Mouse (Mus musculus): Measurements from ENCODE around the gene Pigh.

Pigh gene

DNA sequence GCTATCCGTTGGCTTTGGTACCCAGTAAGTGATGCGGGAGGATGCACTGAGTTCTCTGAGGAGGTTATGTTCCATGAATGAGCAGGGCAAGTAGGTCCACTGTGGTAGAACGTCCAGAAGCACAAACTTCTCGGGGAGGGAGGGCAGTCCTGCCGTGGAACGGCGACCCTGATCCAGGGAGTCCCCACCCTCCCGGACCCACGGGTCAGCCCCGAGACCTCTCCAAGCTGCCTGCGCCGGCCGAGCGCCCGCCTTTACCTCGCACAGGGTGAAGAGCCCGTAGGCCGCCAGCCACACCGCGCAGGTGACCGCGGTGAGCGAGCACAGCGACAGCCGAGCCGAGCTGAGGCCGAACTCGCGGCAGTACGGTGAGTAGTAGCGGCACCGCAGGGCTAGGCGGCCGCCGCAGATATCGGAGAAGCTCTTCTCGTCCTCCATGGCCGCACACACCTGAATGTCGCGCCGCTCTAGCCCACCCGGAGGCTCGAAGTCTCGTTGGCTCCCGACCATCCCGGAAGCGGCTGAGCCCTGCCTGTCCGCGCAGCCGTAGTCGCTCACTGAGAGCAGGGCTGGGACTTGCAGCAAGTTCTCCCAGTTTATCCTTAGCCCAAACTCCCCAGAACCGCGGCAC, at the start of gene Pigh:
Gene Pigh (minus strand): TSS at position 470 of the 631 bp plus-strand sequence.
- peak; percentile 88 for DNase-seq (ENCODE audit: low read depth)

DNA sequence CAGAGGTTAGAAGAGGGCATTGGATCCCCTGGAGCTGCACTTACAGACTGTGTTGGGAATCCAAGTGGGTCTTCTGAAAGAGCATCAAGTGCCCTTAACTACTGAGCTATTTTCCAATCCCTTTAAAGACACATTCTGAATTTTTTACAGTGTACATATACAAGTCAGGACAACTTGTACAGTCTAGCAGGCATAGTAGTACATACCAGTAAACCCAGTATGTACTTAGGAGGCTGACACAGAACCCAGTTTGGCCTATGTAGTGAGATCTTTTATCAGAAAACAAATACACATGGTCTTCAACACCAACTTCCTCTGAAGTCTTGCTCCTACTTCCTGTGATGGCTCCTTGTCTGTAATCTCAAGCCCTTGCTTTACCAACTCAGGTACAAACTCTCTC, 49.5 kb upstream of the Pigh start:
- DNase-seq (ENCODE audit: low read depth): no peak

DNA sequence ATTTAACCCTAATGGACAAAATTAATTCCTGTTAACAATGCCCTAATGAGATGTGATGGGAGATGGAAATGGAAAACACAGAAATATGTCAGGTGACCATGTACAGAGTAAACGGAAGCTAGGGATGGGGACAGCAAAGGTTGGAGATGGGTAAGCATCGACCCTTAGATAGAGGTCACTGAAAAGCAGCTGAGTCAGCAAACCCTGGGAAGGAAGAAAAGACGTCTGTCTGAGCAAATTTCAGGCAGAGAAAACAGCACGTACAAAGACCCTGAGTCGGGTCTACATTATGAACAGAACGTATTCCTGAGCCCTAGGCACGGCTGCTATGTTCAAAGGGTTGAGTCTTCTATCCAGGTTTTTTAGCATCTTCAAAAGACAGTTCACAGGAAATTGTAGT, 47.5 kb upstream of the Pigh start:
- no peak for DNase-seq (ENCODE audit: low read depth)

DNA sequence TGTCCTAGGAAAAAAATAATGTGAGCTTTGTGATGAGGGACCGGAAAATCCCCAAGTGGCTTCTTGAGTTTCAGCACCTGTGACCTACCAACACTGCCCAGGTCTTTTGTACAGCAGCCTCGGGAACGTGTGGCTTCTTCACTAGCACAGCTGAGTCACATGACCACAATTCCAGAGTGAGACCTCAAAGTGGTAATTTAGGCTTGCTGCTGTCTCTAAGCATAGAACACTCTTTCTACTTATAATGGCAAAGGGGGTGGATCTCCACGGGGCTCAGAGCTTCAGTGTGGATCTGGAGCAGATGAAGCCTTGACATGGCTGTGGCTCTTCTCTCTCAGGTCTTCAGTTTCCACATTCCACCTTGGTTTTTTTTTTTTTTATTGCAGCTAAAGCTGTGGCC, 45.7 kb upstream of the Pigh start:
- DNase-seq (ENCODE audit: low read depth): no peak

DNA sequence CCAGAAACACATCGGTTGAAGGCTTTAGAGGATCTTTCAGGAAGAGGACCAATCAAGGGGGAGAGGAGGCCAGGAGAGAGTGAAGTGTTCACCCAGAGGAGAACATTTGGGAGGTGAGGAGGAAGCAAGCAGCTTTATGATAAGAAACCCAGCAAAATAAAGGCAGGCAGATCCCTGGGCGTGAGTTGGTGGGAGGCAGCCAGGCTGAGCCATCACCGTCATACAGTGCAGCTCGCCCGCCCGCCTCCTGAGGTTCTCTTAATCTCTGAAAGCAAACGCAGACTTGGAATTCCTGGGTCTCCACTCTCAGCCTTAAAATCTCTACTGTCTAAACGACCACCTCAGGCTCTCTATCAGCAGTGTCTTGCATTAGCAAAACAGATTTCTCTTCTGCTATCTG, 45.2 kb upstream of the Pigh start:
- DNase-seq (ENCODE audit: low read depth): no peak

DNA sequence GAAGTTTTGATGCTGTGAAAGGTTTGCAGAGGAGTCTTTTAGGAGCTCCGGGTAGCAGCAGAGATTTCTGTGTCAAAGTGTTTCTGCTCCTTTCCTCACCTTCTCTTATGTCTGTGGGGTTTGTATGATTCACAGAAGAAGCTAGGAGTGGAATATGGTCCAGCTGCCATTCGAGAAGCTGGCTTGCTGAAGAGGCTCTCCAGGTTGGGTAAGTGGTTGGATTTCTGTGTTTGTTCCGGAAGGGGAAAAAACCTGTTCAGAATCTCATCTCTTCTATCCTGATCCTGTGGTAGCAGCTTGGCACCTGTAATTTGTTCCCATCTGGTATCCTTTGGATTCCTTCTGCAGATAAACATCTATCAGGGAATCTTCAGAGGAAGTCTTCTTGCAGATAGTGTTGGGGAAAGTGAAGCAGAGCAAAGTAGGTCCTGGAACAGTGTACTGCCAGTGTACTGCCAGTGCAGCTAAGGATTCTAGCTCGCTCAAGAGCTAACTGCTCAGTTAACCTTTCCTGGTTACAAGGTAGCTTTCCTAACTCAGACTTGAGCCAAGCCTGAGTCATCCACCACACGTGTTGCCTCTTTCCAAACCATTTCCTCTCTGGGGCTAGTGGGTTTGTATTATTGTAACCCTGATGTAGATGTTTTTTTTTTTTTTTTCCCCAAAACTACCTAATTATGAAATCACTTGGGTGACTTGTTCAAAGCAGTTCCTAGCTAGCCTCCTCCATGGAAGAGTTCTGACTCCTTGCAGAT, 42.4 kb upstream of the Pigh start:
- peak; percentile 60 for DNase-seq (ENCODE audit: low read depth)

DNA sequence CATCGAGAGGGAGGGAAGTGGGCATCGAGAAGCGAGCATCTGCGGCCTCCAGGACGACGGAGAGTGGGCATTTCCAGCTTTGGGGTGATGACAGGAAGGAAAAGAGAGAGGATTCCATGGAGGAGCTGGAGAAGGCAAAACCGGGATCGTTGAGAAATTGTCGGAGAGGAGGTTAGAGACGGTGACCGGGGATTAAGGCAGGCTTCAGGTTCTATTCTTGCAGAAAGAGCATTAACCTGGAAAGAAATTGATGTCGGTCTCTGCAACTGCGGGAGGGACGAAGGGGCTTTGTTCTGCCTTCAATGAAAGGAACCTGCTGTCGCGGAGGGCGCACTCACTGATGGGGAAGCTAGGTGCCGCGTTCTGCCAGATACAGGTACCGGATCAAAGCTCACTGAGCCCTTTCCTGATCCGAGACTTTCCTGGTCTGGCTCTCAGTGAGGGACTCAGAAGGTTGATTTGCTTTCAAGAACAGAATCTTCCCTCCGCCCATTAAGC, 41.8 kb upstream of the Pigh start:
- no peak for DNase-seq (ENCODE audit: low read depth)

DNA sequence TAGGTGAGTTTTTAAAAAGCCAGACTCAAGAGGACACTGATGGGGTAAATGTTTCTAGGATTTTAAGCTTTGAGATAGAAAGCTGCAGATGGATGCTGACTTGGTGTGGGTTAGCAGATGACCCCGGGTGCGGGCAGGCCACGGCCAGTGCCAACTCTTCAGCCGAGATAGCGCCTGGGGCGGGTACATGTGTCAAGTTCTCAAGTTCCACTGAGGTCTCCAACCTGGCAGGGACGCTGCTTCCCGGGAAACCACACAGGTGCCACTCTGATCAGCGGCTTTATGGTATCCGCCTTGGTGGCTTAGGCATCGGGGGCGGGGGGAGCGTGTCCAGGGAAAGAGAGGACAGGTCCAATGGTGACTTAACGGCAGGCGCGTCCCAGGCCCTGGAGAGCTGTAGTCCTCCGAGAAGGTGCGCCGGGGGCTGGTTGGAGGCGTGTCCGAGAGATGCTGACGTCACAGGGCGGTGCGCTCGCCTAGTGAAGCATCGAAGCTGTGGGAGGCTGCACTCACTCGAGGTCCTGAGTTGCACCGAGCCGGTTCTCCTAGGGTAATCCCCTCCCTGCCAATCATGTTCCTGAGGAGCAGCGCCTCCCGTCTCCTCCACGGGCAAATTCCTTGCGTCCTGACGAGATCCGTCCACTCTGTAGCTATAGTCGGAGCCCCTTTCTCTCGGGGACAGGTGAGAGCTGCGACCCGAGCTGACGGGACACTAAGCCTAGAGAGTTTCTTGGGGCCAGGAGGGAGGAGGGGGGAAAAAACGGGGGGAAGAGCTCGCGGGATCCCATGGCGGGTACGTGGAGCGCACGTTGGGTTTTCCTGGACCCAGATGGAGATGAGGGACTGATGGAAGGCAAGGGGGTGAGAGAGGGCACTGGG, 41.1 kb upstream of the Pigh start, which contains the start of gene Arg2:
Gene Arg2 (plus strand): TSS at position 479 of the 879 bp plus-strand sequence.
- peak; percentile 8 for DNase-seq (ENCODE audit: low read depth)

DNA sequence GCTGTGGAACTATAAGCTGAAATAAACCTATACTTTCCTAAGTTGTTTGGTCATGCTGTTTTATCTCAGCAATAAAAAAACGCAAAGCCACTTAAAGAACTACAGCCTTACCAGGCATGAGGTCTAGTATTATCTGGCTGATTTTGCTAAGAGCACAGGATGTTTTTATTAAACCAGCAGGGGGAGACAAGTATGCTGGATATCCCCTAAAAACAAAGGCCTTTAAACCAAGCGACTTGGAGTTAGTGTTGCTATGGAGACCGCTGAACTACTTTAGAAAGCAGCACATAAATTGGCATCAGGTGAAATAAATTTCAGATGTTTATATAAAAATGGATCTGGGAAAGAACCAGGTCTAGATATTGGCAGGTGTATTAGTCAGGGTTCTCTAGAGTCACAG, 33.4 kb upstream of the Pigh start:
- DNase-seq (ENCODE audit: low read depth): peak; percentile 57

DNA sequence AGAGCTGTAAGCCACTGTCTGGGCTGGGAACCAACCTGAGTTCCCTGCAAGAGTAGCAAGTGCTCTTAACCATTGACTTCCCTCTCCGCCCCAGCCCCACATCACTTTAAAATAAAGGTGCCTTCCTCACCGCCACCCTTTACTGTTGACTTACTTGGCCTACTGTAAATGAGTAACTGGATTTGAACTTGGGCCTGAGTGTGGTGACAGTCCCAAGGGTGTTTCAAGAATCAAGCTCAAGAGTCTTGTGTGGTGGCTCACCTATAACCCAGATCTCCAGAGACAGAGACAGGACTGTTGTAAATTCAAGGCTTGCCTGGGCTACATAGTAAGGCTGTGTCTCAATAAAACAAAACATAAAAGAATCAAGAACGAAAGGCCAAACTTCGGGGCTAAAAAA, 29.5 kb upstream of the Pigh start:
- no peak for DNase-seq (ENCODE audit: low read depth)

DNA sequence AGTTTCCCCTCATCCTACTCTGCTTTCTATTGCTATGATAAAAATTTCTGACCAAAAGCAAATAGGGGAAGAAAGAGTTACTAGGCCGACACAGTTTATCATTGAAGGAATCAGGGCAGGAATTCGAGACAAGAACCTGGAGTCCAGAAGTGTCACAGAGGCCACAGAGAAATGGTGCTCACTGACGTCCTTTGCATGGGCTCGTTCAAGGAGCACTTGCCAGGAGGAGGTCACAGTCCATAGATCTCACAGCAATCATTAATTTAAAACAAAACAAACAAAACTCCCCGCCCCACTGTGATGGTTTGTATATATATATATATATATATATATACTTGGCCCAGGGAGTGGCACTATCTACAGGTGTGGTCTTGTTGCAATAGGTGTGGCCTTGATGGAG, 15.9 kb upstream of the Pigh start:
- DNase-seq (ENCODE audit: low read depth): no peak

DNA sequence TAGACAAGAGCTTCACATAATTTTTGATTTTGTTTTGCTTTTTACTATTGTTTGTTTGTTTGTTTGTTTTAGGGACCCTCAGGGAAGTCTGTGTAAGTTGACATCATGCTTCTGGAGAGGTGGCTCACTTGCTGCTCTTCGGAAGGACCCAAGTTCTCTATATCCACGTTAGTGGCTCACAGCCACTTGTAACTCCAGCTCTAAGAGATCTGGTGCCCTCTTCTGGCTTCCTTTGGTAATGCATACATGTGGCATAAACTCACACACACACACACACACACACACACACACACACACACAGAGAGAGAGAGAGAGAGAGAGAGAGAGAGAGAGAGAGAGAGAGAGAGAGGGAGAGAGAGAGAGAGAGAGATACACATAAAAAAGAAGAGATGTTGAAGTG, 15.1 kb upstream of the Pigh start:
- DNase-seq (ENCODE audit: low read depth): peak; percentile 19

DNA sequence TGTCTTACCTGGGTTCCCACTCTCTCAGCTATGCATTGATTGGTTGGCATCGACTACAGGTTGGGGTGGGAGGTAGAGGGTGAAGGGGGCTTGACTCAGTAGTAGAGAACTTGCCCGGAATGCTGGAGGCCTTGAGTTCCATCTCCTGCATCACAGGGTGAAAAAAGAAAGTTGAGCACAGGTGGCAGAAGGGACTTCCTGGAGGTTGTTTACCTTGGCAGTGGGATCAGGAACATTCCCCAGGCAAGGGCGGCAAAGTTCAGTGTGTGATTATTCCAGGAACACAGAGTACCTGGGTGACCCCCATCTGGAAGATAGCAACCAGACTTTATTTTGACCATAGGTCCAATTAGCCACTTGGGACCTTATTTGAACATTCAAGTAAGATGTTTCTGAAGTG, 14.3 kb upstream of the Pigh start:
- no peak for DNase-seq (ENCODE audit: low read depth)

DNA sequence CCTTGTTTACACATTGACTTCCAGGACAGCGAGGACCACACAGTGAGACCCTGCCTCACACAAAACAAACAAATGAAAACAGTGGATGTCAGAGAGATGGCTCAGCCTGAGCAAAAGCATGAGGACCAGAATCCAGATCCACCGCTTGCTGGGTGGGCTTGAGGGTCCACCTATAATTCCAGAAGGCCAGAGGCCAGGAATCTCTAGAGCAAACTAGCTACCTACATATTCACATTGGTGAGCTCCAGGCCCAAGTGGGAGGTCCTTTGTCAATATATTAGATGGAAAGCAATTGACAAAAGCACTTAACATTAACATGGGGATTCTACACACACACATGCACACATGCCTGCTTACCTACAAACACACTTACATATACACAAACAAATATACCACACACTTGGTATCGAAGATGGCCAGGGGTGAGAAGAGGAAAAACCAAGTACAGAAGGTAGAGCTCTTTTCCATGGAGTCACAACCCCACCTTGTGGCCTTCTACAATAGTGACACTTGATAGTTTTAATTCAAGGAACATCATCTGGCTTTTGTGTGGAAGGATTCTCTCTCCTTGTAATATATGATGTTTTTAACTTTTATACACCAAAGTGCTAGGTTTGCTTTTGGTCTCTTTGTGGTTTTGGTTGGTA, 7.8 kb upstream of the Pigh start:
- DNase-seq (ENCODE audit: low read depth): peak; percentile 78

DNA sequence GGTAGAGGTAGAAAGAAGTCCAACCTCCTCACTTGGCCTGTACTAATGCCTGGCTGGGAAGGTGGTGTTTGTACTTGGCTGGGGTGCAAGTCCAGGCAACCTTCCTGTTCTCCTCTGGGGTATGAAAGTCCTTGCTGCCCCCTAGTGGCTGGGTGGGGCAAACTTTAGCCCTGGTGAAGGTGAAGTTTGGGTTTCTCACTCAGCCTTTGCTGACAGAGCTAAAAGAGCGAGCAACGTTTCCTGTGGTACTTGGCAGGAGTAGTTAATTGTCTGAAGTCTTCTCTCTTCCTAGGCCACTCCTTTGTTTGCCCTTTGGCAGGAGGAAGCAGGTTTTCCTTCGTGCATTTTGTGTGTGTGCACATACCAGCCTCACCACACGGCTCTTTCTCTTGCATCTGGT, 3.1 kb upstream of the Pigh start:
- DNase-seq (ENCODE audit: low read depth): peak; percentile 67

DNA sequence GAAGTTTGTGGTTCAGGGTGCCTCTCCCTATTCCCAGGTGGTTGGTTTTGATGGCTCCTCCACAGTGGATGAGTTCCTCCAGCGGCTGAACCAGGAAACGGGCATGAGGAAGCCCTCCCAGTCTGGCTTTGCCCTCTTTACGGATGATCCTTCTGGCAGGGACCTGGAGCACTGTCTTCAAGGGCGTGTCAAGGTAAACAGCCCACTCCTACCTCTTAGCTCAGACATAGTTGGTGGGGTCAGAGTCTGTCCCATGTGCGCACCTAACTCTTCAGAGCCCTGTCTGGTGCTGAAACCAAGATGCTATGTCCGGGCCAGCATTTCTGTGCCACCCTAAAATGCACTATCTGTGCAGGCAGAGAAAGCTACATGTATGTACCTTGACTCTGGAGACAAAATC, 16.1 kb downstream of the Pigh start:
- no peak for DNase-seq (ENCODE audit: low read depth)

DNA sequence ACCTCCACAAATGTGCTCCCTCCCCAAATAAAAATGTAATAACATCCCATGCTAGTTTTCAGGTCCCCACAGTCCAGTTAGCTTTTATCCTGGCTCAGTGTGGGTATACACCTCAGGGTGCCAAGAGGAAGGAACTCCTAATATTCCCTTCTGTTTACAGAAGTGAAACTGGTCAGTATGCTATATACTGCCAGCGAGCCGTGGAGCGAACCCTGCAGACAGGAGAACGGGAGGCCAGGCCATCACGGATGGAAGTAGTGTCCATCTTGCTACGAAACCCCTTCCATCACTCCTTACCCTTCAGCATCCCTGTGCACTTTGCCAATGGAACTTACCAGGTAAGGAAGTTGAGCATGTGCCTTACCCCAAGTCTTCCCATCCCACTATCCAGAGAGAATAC, 16.9 kb downstream of the Pigh start:
- DNase-seq (ENCODE audit: low read depth): no peak

DNA sequence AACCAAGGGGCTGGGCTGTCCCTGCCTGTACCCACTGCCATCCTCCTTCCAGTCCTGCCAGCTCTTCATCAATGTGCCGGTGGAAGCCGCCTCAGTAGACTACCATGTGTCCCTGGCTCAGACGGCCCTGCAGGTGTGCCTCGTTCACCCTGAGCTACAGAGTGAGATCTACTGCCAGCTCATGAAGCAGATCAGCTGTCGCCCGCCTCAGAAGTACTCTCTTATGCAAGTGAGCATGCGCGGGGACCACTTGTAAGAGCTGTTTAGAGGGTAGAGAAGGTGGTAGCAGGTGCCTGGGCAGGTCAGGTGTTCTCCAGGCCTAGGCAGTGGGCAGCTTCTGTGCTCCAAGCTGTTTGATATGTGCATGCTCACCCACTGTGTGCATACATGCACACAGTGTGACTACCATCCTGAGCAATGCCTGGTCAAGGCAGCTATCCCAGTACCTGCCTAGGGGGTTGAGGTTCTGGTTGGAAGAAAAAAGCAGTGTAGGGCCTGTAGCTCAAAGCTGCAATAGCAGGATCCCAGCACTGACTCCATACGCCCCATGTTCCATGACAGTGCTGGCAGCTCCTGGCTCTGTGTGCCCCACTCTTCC, 18.6 kb downstream of the Pigh start:
- no peak for DNase-seq (ENCODE audit: low read depth)

DNA sequence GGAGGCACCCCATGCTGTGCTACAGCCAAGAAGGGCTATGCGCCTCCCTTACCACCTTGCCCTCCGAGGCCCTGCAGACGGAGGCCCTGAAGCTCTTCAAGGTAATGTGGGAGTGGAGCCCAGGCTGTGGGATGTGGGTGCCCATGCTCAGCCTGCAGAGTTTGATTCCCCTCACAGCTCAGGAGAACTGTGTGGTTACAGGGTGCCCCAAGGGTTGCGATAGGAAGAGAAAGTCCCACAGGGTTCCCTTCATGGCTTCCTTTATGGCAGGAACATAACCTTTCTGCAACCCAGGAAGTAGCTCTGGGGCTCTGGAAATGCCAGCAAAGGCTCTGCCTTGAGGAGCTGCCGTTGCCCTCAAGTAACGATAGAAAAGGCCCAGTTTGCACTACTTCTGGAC, 19.5 kb downstream of the Pigh start:
- no peak for DNase-seq (ENCODE audit: low read depth)

DNA sequence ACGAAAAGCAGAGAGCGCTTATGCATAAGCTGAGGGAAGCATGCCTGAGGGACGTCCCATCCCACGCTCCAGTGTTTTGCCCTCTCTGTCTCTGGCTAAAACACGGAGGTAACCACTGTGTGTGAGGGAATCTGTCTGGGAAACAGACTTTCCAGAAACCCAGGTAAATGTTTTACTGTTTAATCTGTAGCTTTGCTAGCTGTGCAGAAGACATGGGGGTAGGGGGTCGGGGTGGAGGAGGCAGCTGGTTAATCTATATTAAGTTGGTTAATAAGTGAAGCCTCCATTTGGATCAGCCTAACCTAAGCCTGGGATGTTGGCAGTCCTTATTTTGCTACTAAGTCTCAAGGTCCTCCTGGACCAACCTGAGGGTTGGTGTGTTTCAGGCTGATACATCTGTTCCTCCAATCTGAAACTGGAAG, 20.3 kb downstream of the Pigh start:
- no peak for DNase-seq (ENCODE audit: low read depth)

DNA sequence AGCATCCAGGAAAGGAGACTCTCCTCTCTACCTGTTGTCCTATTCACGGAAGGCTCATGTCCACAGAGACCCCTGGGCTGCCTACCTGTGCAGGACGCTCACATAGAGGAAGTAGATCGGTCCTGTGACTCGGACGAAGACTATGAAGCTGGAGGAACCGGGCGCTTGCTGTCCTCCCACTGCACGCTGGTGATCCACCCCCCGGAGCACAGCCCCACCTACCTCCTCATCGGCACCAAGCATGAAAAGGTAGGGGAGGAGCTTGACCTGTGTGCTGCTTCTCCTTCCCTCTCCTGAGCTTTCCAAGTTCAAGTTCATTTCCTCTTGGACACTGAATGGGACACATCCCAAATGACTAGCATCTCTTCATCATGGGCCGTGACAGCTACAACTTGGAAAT, 21.1 kb downstream of the Pigh start:
- DNase-seq (ENCODE audit: low read depth): no peak

DNA sequence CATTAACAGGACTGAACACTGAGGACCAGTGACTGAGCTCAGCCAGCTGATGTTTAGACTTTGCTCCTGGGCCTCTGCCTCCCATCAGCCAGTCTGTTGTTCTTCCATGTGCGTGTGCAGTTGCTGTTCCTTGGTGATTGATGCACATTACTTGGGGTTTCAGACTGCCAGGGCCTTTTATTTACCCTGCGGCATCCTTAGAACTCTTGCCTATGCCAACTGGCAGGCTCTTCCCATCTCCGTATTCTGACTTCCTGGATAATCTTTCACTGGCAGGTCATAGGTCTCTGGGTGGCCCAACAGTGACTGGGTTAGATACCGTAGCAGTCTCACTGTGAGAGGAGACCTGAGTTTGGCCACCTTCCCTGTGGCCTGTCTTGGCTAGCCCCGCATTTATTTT, 21.9 kb downstream of the Pigh start:
- DNase-seq (ENCODE audit: low read depth): no peak

Data from NIH3T3 (cell line).